Comparison of ENCODE assay signal across 21 mouse cellular contexts in the genomic region with DNA sequence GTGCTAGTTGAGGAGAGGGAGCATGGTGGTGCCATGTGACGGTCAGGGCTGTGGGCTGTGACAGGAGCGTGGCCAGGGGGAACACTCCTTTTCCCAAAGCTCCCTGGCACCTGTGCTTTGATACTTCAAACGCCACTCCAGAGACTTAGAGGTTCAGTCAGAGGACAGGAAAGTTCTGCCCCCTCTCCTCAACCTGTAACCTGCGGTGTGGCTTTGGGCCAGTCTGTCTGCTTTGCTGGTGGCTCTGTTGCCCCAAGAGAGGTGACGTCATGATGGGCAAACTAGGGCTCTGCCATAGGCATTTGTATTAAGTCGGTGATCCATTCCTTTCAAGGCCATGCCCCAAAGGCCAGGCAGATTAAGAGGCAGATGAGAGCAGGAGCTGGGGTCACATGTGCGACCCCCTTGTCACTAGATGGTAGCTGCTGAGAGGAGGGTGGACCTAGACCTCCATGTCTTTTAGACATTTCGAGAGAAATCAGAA. TPM values are rescaled to one million over a fixed set of nuclear protein-coding genes. Genes with fewer than 3 reads are reported as not detected.
A peak's percentile ranks its signal among the peaks of the same experiment; 100 is the strongest.
DNase-seq lines count a peak whose midpoint lies in the region; ATAC-seq and TF ChIP-seq lines count a peak whose summit lies in the region.
"Had no signal": no experiment of that assay in that cellular context is flagged by ENCODE, and none has a peak within 500 bp of the region (broad histone marks: within the 10 kb centered on the region; RNA-seq: fewer than 3 reads in every experiment).

No protein-coding gene starts in this region.

- H3K36me3 ChIP-seq in liver, embryonic 16.5 days (ENCODE audit: control insufficient read depth, insufficient read depth), result no peaks in the 10 kb centered on the region
- H3K36me3 ChIP-seq in liver, embryonic 12.5 days, result no peaks in the 10 kb centered on the region
- H3K36me3 ChIP-seq in lung, postnatal 0 days (ENCODE audit: insufficient read depth, low read length), result no peaks in the 10 kb centered on the region
- H3K36me3 ChIP-seq: forebrain, embryonic 12.5 days; hindbrain, embryonic 15.5 days had no signal

- no peak for TF ChIP-seq CTCF in lung, postnatal 0 days (IDR thresholded peaks at IDR 0.05)

- no peak for TF ChIP-seq EP300 in lung, postnatal 0 days (IDR thresholded peaks at IDR 0.05)

- ATAC-seq in liver, embryonic 16.5 days (ENCODE audit: low read depth), result no peak
- no peak for ATAC-seq in liver, embryonic 12.5 days
- no peak for ATAC-seq in lung, postnatal 0 days
- ATAC-seq: CD4-positive, CD25-positive, alpha-beta regulatory T cell, adult 4 months; forebrain, embryonic 15.5 days had no signal

- peak overlapping the region; percentile 27; the same call in 1 of the 2 replicates for H3K27ac ChIP-seq in liver, embryonic 16.5 days (ENCODE audit: low read length)
- no peak overlapping the region for H3K27ac ChIP-seq in liver, embryonic 12.5 days
- no peak overlapping the region for H3K27ac ChIP-seq in lung, postnatal 0 days (ENCODE audit: low read length)
- H3K27ac ChIP-seq: forebrain, embryonic 12.5 days; forebrain, embryonic 15.5 days; heart, adult 2 months; hindbrain, embryonic 15.5 days had no signal

- peak; percentile 31 for DNase-seq in lung, postnatal 0 days (ENCODE audit: low spot score)
- DNase-seq in lung, postnatal 4 days, result no peak
- DNase-seq in lung, postnatal 25 days (ENCODE audit: low spot score), result peak; percentile 43
- no peak for DNase-seq in spleen, postnatal 14 days (ENCODE audit: low spot score in 2 of 2)
- DNase-seq: adrenal gland, adult 2 months; adrenal gland, postnatal 14 days; cerebellum, adult 11-12 months; cerebellum, adult 8-10 months; cerebellum, postnatal 10 days; cerebellum, postnatal 36 days; gastrocnemius, postnatal 25 days; heart, adult 2 months had no signal

- H3K27me3 ChIP-seq in liver, embryonic 16.5 days (ENCODE audit: control insufficient read depth, insufficient read depth, low read depth, low read length), result no peaks in the 10 kb centered on the region
- peaks cover 20% of the 10 kb centered on the region for H3K27me3 ChIP-seq in liver, embryonic 12.5 days (replicated peaks)
- H3K27me3 ChIP-seq in lung, postnatal 0 days (replicated peaks; ENCODE audit: insufficient read depth, low read length), result no peaks in the 10 kb centered on the region
- H3K27me3 ChIP-seq: embryonic facial prominence, embryonic 13.5 days; forebrain, embryonic 12.5 days; forebrain, embryonic 15.5 days; hindbrain, embryonic 12.5 days; hindbrain, embryonic 15.5 days had no signal

- H3K4me2 ChIP-seq in liver, embryonic 16.5 days (ENCODE audit: low read depth, low read length), result no peak overlapping the region
- H3K4me2 ChIP-seq in liver, embryonic 12.5 days, result no peak overlapping the region
- H3K4me2 ChIP-seq in lung, postnatal 0 days (replicated peaks; ENCODE audit: low read depth, low read length), result no peak overlapping the region
- H3K4me2 ChIP-seq: forebrain, embryonic 12.5 days; forebrain, embryonic 15.5 days; hindbrain, embryonic 15.5 days had no signal

- H3K4me1 ChIP-seq in liver, embryonic 16.5 days (ENCODE audit: control insufficient read depth, low read depth, low read length), result peaks cover 21% of the 10 kb centered on the region
- H3K4me1 ChIP-seq in liver, embryonic 12.5 days, result peaks cover 31% of the 10 kb centered on the region
- peaks cover 15% of the 10 kb centered on the region; the same call in 1 of the 2 replicates for H3K4me1 ChIP-seq in lung, postnatal 0 days (ENCODE audit: insufficient read depth, low read depth, low read length)

- H3K4me3 ChIP-seq in liver, embryonic 16.5 days (ENCODE audit: low read depth, low read length), result no peak overlapping the region
- no peak overlapping the region for H3K4me3 ChIP-seq in liver, embryonic 12.5 days
- no peak overlapping the region for H3K4me3 ChIP-seq in lung, postnatal 0 days (ENCODE audit: low read depth, low read length)
- H3K4me3 ChIP-seq: embryonic facial prominence, embryonic 13.5 days; erythroblast, embryonic 14.5 days; forebrain, embryonic 12.5 days; forebrain, embryonic 15.5 days; heart, adult 2 months; hindbrain, embryonic 12.5 days; hindbrain, embryonic 15.5 days had no signal

- no peak overlapping the region for H3K9ac ChIP-seq in liver, embryonic 16.5 days (ENCODE audit: low read depth, low read length)
- no peak overlapping the region for H3K9ac ChIP-seq in liver, embryonic 12.5 days
- no peak overlapping the region for H3K9ac ChIP-seq in lung, postnatal 0 days (replicated peaks; ENCODE audit: low read depth)
- H3K9ac ChIP-seq: forebrain, embryonic 12.5 days; forebrain, embryonic 15.5 days; hindbrain, embryonic 15.5 days had no signal

- no peaks in the 10 kb centered on the region for H3K9me3 ChIP-seq in liver, embryonic 16.5 days (replicated peaks; ENCODE audit: control insufficient read depth, low read length)
- no peaks in the 10 kb centered on the region for H3K9me3 ChIP-seq in liver, embryonic 12.5 days (replicated peaks)
- H3K9me3 ChIP-seq in lung, postnatal 0 days (ENCODE audit: low read length), result no peaks in the 10 kb centered on the region
- H3K9me3 ChIP-seq: embryonic facial prominence, embryonic 13.5 days; forebrain, embryonic 12.5 days; forebrain, embryonic 15.5 days; hindbrain, embryonic 12.5 days; hindbrain, embryonic 15.5 days had no signal

- 64% methylated on average over 8 of the region's 8 CpGs for WGBS in liver, embryonic 16.5 days (ENCODE audit: insufficient replicate concordance)
- 73% methylated on average over 8 of the region's 8 CpGs for WGBS in liver, embryonic 12.5 days (ENCODE audit: insufficient replicate concordance)
- 69% methylated on average over 8 of the region's 8 CpGs for WGBS in lung, postnatal 0 days

RNA-seq across cellular contexts. Expression of gene Triobp, which starts 30.2 kb away (rescaled TPM):
- polyA plus RNA-seq in liver, embryonic 16.5 days (2015; fragmentation: Nextera tagmentation; extraction: Ambion mirVana), result 18.0 and 20.8 TPM in 2 replicates
- polyA plus RNA-seq in liver, embryonic 12.5 days (2016; fragmentation: Nextera tagmentation; extraction: Ambion mirVana), result 21.0 and 26.8 TPM in 2 replicates
- polyA plus RNA-seq in lung, postnatal 0 days (2015; fragmentation: Nextera tagmentation; extraction: Ambion mirVana), result 22.5 and 23.9 TPM in 2 replicates

RNA-seq across cellular contexts. Expression of gene Nol12, which starts 43.0 kb away (rescaled TPM):
- polyA plus RNA-seq in liver, embryonic 16.5 days (2015; fragmentation: Nextera tagmentation; extraction: Ambion mirVana), result 24.0 and 25.1 TPM in 2 replicates
- polyA plus RNA-seq in liver, embryonic 12.5 days (2016; fragmentation: Nextera tagmentation; extraction: Ambion mirVana), result 47.9 and 51.6 TPM in 2 replicates
- polyA plus RNA-seq in lung, postnatal 0 days (2015; fragmentation: Nextera tagmentation; extraction: Ambion mirVana), result 26.8 and 28.9 TPM in 2 replicates

RNA-seq across cellular contexts. Expression of gene H1f0, which starts 50.5 kb away (rescaled TPM):
- 134 and 136 TPM in 2 replicates for polyA plus RNA-seq in liver, embryonic 16.5 days (2015; fragmentation: Nextera tagmentation; extraction: Ambion mirVana)
- polyA plus RNA-seq in liver, embryonic 12.5 days (2016; fragmentation: Nextera tagmentation; extraction: Ambion mirVana), result 114 and 122 TPM in 2 replicates
- 263 and 311 TPM in 2 replicates for polyA plus RNA-seq in lung, postnatal 0 days (2015; fragmentation: Nextera tagmentation; extraction: Ambion mirVana)

RNA-seq across cellular contexts. Expression of gene Lgals1, which starts 51.2 kb away (rescaled TPM):
- polyA plus RNA-seq in liver, embryonic 16.5 days (2015; fragmentation: Nextera tagmentation; extraction: Ambion mirVana), result 295 and 318 TPM in 2 replicates
- 644 and 660 TPM in 2 replicates for polyA plus RNA-seq in liver, embryonic 12.5 days (2016; fragmentation: Nextera tagmentation; extraction: Ambion mirVana)
- polyA plus RNA-seq in lung, postnatal 0 days (2015; fragmentation: Nextera tagmentation; extraction: Ambion mirVana), result 655 and 726 TPM in 2 replicates

Comparison
In these comparisons a context has a peak if more than half of its experiments do, and no peak if none do; other contexts are left out.
1. DNase-seq: peak in lung, postnatal 0 days (single experiment) and lung, postnatal 25 days (single experiment); none in lung, postnatal 4 days (0 of 2) and spleen, postnatal 14 days (0 of 2).